Mouse (Mus musculus) cerebellum, adult 2 months (tissue): Measurements from ENCODE around the gene Vwa7. TPM values are rescaled to one million over a fixed set of nuclear protein-coding genes. Genes with fewer than 3 reads are reported as not detected.
A peak's percentile ranks its signal among the peaks of the same experiment; 100 is the strongest.

Experiments used
- DNase-seq, 2 experiments: peaks; one replicate each; pipeline ENCODE4 v3.0.0; 2021
- H3K27ac ChIP-seq: fragments of 200-500 bp; 2 replicates; pipeline ENCODE4 v1.5.1; 2012; ENCODE audit warnings: low read length, control low read depth, inconsistent platforms; ENCODE audit not compliant: insufficient read depth
- H3K27me3 ChIP-seq: fragments of 200-500 bp; 2 replicates; pipeline ENCODE4 v1.6.1; 2012; ENCODE audit warnings: inconsistent platforms, mild to moderate bottlenecking, low read length, moderate library complexity; ENCODE audit not compliant: control insufficient read depth, insufficient read depth
- H3K4me1 ChIP-seq: fragments of 200-500 bp; 2 replicates; pipeline ENCODE4 v1.6.1; 2011; ENCODE audit warnings: low read length; ENCODE audit not compliant: control insufficient read depth, insufficient read depth
- H3K4me3 ChIP-seq: fragments of 200-500 bp; replicated peaks from 2 replicates; pipeline ENCODE3; 2011; ENCODE audit warnings: mild to moderate bottlenecking, low read depth, low read length, control low read depth; ENCODE audit not compliant: insufficient read depth
- CTCF ChIP-seq: fragments of 200-500 bp; IDR thresholded peaks from 2 replicates; pipeline ENCODE4 v1.5.1; 2011; ENCODE audit warnings: low read depth, mild to moderate bottlenecking, control low read depth, low read length, moderate library complexity, borderline replicate concordance; ENCODE audit not compliant: insufficient read depth
- POLR2A ChIP-seq: fragments of 200-500 bp; IDR thresholded peaks from 2 replicates; pipeline ENCODE4 v1.6.1; 2011; ENCODE audit warnings: low read length, control low read depth, borderline replicate concordance; ENCODE audit not compliant: insufficient read depth
- WGBS: fragments of 180-500 bp; shearing (Covaris S2); methylation state at CpG from one replicate; pipeline ENCODE4 v1.1.7; 2018; 5-methylcytosine and 5-hydroxymethylcytosine counted together
- polyA plus RNA-seq: library from polyadenylated mRNA; depleted of rRNA; stranded (reverse); fragments of >200 nt; gene quantifications from 2 replicates; pipeline ENCODE4 v1.2.3, GENCODE M21; 2012

Gene Vwa7
- polyA plus RNA-seq, 1 experiment, result 25.5 TPM

DNA sequence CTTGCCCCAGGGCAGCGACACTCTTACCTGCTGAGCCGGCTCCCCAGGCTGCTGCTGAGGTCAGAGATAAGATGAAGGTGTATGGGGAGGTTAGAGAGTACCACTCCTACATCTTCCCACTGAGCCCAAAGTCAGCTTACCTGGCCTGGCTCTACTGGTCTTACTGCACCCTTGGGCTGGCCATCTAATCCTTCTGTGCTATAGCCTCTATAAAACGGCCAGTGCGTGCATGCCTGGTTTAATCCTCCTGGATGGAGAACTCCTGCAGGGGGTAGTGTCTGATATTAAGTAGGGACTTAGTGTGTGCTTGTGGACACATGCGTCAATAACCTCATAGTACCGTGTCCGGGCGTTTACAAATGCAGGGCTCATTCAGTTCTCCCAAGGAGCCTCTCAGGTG lies 4.2 kb downstream of the Vwa7 start:
- peaks cover 34% of the 10 kb centered on the region for H3K4me1 ChIP-seq
- TF ChIP-seq CTCF, result no peak
- TF ChIP-seq POLR2A, result no peak
- no peak for DNase-seq
- no peak overlapping the region for H3K27ac ChIP-seq
- H3K27me3 ChIP-seq, result no peaks in the 10 kb centered on the region
- no peak overlapping the region for H3K4me3 ChIP-seq
- 89% methylated on average over 8 of the region's 8 CpGs for WGBS

DNA sequence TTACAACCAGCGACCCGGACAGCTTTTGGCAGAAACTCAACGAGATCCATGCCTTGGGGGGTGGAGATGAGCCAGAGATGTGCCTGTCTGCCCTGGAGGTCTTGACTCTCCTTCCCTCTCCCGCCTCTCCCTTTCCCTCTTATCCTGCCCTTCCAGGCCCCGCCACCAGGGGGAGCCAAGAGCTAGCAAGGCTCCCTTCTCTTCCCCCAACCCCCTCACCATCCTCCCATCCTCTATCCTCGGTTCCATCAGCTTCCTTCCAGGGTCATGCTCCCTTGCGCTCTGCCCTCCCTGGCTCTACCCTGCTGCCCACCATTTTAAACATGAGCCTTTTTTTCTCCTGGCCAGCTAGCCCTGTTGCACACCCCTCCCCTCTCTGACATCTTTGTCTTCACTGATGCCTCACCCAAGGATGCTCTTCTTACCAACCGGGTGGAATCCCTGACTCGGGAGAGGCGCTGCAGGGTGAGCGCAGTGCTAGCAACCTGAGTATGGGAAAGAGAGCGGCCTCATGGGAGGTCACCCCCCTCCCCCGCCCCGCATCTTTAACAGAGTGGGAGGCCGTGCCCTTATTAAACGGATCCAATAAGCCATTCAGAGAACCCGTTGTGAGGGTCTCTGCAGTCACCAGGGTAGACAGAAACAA lies 4.9 kb downstream of the Vwa7 start:
- H3K4me3 ChIP-seq, result peak overlapping the region; percentile 19
- TF ChIP-seq CTCF (peak; percentile 95), POLR2A (no peak)
- DNase-seq, result peak; percentile 83 to 91
- no peak overlapping the region for H3K27ac ChIP-seq
- 22% methylated on average over 17 of the region's 17 CpGs for WGBS
- no peaks in the 10 kb centered on the region for H3K27me3 ChIP-seq
- H3K4me1 ChIP-seq, result peaks cover 27% of the 10 kb centered on the region

DNA sequence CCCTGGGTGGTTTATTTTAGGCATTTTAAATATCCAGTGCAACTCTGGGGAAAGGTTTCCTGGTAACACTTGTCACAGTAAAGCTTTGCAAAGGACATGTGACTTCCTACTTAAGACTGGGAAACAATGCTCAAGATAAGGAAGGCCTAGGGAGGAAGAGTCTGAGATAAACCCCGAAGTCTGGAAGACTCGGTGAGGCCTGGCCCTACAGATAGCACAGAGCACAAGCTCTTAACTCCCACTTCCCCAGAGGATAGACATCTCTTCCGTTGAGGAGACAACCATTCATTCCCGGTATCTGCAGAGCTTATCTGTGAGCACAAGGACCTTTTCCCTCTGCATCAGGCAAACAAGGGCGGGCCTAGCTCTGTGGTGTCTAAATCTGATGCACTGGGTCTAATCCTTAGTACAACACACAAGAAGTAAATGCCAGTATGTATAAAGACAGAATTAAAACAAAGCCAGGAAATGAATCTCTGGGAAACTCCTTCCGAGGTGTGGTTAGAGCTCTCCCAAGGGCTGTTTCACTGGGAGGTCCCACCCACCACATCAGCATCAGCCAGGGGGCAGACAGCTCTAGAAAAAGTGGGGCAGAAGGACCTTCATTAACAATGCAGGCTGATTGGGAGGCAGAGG lies 5.6 kb downstream of the Vwa7 start:
- Histone ChIP-seq H3K27me3 (no peaks in the 10 kb centered on the region), H3K27ac (no peak overlapping the region), H3K4me1 (peaks cover 20% of the 10 kb centered on the region), H3K4me3 (no peak overlapping the region)
- 74% methylated on average over 6 of the region's 6 CpGs for WGBS
- DNase-seq, result no peak
- no peak for TF ChIP-seq CTCF
- no peak for TF ChIP-seq POLR2A

DNA sequence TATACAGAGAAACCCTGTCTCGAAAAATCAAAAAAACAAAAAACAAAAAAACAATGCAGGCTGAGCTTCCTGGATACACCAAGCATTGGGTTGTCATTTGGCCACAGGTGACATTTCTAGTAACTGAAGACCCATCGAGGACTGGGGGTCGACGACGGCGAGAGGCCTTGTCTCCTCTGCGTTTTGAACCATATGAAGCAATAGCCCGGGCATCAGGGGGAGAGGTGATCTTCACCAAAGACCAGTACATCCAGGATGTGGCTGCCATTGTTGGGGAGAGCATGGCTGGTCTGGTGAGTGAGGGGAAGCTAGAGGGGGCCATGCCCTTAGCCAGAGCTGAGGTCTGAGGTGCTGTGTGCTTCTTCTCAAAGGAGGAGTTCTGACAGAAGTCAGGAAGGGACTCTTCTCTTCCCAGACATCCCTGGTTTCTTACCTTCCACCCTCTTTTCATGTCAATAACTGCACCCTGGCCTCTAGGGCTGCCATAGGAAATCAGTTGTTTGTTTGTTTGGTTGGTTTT lies 6.2 kb downstream of the Vwa7 start:
- Histone ChIP-seq H3K27ac (no peak overlapping the region), H3K27me3 (no peaks in the 10 kb centered on the region), H3K4me3 (no peak overlapping the region), H3K4me1 (peaks cover 17% of the 10 kb centered on the region)
- TF ChIP-seq CTCF, result no peak
- no peak for TF ChIP-seq POLR2A
- WGBS, result 96% methylated on average over 8 of the region's 8 CpGs
- no peak for DNase-seq

DNA sequence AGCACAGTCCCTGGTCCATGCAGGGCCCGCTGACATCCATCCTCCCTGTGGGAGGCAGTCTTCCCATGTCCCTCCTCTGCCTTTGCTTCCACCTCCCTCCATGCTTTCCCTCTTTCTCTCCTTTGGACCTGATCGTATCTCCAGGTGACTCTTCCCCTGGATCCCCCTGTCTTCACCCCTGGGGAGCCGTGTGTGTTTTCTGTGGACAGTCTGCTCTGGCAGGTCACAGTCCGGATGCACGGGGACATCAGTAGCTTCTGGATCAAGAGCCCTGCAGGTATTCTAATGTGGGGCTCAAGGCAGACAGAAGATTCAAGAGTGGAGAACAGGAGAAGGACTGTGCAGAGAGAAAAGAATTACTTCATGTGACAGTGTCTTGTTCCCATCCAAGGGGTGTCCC lies 6.8 kb downstream of the Vwa7 start:
- H3K4me1 ChIP-seq, result peaks cover 14% of the 10 kb centered on the region; the same call in 1 of the 2 replicates
- H3K27me3 ChIP-seq, result no peaks in the 10 kb centered on the region
- DNase-seq, result no peak
- H3K27ac ChIP-seq, result no peak overlapping the region
- no peak overlapping the region for H3K4me3 ChIP-seq
- WGBS, result 82% methylated on average over 5 of the region's 5 CpGs
- TF ChIP-seq POLR2A, result no peak
- no peak for TF ChIP-seq CTCF

DNA sequence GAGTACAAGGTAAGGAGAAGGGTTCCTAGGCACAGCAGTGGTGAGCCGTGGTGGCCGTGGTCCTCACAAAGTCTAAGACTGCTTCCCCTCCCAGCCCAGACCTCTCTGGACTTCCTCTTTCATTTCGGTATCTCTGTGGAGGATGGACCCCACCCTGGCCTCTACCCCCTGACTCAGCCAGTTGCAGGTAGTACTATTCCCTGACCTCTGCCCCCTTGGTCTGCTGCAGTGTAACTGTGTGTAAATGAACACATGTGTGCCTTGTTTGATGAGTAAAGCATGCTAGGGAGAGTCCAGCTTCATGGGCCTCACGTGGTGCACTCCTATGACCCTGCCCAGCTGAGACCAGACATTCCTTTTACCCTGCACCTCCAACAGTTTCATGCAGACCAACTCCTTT lies 7.4 kb downstream of the Vwa7 start:
- WGBS, result 90% methylated on average over 4 of the region's 4 CpGs
- H3K4me3 ChIP-seq, result no peak overlapping the region
- no peak for TF ChIP-seq POLR2A
- no peak overlapping the region for H3K27ac ChIP-seq
- DNase-seq, result no peak
- H3K27me3 ChIP-seq, result no peaks in the 10 kb centered on the region
- peaks cover 10% of the 10 kb centered on the region; the same call in 1 of the 2 replicates for H3K4me1 ChIP-seq

DNA sequence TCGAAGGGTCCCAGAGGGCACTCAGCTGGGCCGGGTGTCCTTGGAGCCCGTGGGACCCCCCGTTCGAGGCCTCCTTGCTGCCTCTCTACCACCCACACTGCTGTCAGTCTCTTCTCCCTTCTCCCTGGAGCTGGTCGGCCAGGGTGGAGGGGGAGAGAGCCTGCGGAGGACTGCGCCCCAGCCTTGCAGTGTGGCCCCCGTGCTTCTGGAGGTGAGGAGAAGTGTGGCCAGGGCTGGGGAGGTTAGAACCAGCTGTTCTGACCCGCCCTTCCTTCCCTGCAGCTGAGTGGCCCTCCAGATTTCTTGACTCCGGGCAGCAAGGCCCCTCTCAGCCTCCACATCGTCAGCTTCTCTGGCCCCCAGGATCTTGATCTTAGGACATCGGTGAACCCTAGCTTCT lies 7.9 kb downstream of the Vwa7 start:
- Histone ChIP-seq H3K4me3 (no peak overlapping the region), H3K4me1 (peaks cover 10% of the 10 kb centered on the region), H3K27ac (no peak overlapping the region), H3K27me3 (no peaks in the 10 kb centered on the region)
- TF ChIP-seq CTCF, result no peak
- DNase-seq, result no peak
- WGBS, result 78% methylated on average over 13 of the region's 13 CpGs
